Mouse (Mus musculus) lung, postnatal 0 days (tissue): ENCODE measurements around the gene Fgfr1op. TPM values are rescaled to one million over a fixed set of nuclear protein-coding genes. Genes with fewer than 3 reads are reported as not detected.

Experiments used
- ATAC-seq: fragments of 200-750 bp; cut with Nextera tagmentation; 2 replicates; pipeline ENCODE4 v1.8.0; 2017; ENCODE audit warnings: moderate library complexity
- DNase-seq: peaks from one replicate; pipeline ENCODE4 v3.0.0-alpha.2; 2016; ENCODE audit warnings: low spot score
- H3K27ac ChIP-seq: fragments of 300-500 bp; sonication (generic); 2 replicates; pipeline ENCODE4 v1.5.1; 2014; ENCODE audit warnings: antibody characterized with exemption, mild to moderate bottlenecking, low read length, mixed read lengths
- H3K27me3 ChIP-seq: fragments of 300-500 bp; sonication (generic); replicated peaks from 2 replicates; pipeline ENCODE4 v1.6.1; 2014; ENCODE audit warnings: low read length, mixed read lengths; ENCODE audit not compliant: insufficient read depth
- H3K36me3 ChIP-seq: fragments of 300-500 bp; sonication (generic); 2 replicates; pipeline ENCODE4 v1.6.1; 2014; ENCODE audit warnings: low read length, mixed read lengths; ENCODE audit not compliant: insufficient read depth
- H3K4me1 ChIP-seq: fragments of 300-500 bp; sonication (generic); 2 replicates; pipeline ENCODE4 v1.6.1; 2014; ENCODE audit warnings: antibody characterized with exemption, low read depth, low read length, mixed read lengths; ENCODE audit not compliant: insufficient read depth
- H3K4me2 ChIP-seq: fragments of 300-500 bp; sonication (generic); replicated peaks from 2 replicates; pipeline ENCODE4 v1.6.1; 2014; ENCODE audit warnings: low read depth, mild to moderate bottlenecking, low read length, moderate library complexity, mixed read lengths
- H3K4me3 ChIP-seq: fragments of 300-500 bp; sonication (generic); 2 replicates; pipeline ENCODE4 v1.5.1; 2014; ENCODE audit warnings: low read depth, low read length
- H3K9ac ChIP-seq: fragments of 300-500 bp; sonication (generic); replicated peaks from 2 replicates; pipeline ENCODE4 v1.6.1; 2014; ENCODE audit warnings: low read depth, mild to moderate bottlenecking
- H3K9me3 ChIP-seq: fragments of 300-500 bp; sonication (generic); 2 replicates; pipeline ENCODE4 v1.6.1; 2016; ENCODE audit warnings: low read length, mixed read lengths
- CTCF ChIP-seq: IDR thresholded peaks from 2 replicates; pipeline ENCODE4 v1.5.1; 2016; ENCODE audit warnings: antibody characterized with exemption, mild to moderate bottlenecking
- EP300 ChIP-seq: IDR thresholded peaks from 2 replicates; pipeline ENCODE4 v1.6.1; 2016; ENCODE audit warnings: antibody characterized with exemption, mild to moderate bottlenecking, control low read depth
- WGBS: fragments of 180-500 bp; shearing (Covaris S2); extraction: QIAGEN DNeasy Blood & Tissue Kit; methylation state at CpG from one replicate; pipeline ENCODE4 v1.1.7; 2014; 5-methylcytosine and 5-hydroxymethylcytosine counted together
- polyA plus RNA-seq: library from polyadenylated mRNA; unstranded; fragments of >200 nt; fragmentation: Nextera tagmentation; extraction: Ambion mirVana; gene quantifications from 2 replicates; pipeline ENCODE4 v1.2.1, GENCODE M21; 2015

Gene Fgfr1op
- polyA plus RNA-seq, 1 experiment from 2014 or later: 17.7 TPM

DNA sequence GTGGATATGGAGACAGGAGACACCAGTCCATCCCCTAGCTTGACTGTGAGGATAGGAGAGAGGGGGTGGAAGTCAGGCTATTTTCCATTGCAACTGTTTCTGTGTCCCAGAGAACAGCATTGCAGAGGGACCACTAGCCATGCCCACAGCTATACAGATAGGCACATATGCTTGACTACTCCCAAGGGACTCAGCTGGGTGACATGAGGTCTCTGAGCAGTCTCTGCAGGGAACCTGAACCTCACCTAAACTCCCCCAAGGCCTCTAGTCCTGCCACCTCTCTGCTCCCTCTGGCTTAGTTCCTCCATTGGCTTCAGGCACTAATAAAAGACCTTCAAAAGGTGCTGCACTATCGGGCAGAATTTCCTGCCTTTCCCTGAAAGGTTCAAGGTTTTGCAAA, 58.8 kb downstream of the Fgfr1op start:
- Histone ChIP-seq H3K9me3 (no peaks in the 10 kb centered on the region), H3K36me3 (no peaks in the 10 kb centered on the region), H3K4me2 (no peak overlapping the region), H3K9ac (no peak overlapping the region), H3K4me3 (no peak overlapping the region), H3K4me1 (no peaks in the 10 kb centered on the region), H3K27me3 (no peaks in the 10 kb centered on the region), H3K27ac (no peak overlapping the region)
- 65% methylated on average over 1 of the region's 1 CpGs for WGBS
- DNase-seq (no peak), ATAC-seq (no peak)
- no peak for TF ChIP-seq EP300

DNA sequence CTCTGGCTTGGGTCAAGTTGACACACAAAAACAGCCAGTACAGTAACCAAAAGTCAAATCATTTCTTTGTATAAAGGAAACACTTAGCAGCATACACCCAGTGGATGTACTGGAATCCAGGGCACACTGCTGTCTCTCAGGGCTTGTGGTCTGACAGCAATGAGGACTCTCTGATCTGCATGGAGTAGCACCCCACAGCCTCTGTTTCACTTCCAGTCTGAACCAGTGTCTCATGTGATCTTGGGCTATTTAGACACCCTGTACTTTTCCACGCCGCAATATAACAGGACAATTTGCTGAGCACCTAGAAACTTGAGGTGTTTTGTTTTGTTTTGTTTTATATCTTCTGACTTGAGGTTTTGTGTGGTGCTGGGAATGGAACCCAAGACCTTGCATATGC, 59.9 kb downstream of the Fgfr1op start:
- DNase-seq: no peak

DNA sequence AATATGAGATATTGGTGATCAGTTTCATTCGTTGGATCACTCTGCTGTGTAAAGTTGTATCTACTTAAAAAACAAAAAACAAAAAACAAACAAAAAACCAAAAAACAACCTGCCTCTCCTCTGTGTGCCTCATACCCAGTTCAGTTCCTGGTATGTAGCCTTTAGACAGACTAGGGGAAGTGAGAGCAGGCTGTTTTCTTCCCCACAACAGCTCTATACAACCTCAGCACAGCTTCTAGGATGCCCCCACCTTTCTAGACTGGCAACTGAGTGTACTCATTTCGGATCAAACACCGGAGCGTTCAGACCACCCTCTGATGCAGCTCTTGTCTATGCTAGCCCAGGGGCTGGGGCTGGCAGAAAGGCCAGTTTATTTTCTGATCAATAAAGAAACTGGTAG, 60.4 kb downstream of the Fgfr1op start:
- Histone ChIP-seq H3K27me3 (no peaks in the 10 kb centered on the region), H3K4me2 (no peak overlapping the region), H3K4me1 (no peaks in the 10 kb centered on the region), H3K4me3 (no peak overlapping the region), H3K27ac (no peak overlapping the region), H3K9ac (no peak overlapping the region), H3K36me3 (no peaks in the 10 kb centered on the region), H3K9me3 (no peaks in the 10 kb centered on the region)
- DNase-seq: no peak
- 66% methylated on average over 4 of the region's 4 CpGs for WGBS
- no peak for ATAC-seq
- TF ChIP-seq CTCF (no peak), EP300 (no peak)

More for the DNA sequence above, 59.9 kb downstream of the Fgfr1op start:
- WGBS: 86% methylated on average over 2 of the region's 2 CpGs
- no peak overlapping the region for H3K4me3 ChIP-seq
- H3K27ac ChIP-seq: no peak overlapping the region
- no peak overlapping the region for H3K4me2 ChIP-seq
- H3K9me3 ChIP-seq: no peaks in the 10 kb centered on the region
- H3K9ac ChIP-seq: no peak overlapping the region
- no peak for ATAC-seq
- H3K36me3 ChIP-seq: no peaks in the 10 kb centered on the region
- TF ChIP-seq CTCF (no peak), EP300 (no peak)
- no peaks in the 10 kb centered on the region for H3K4me1 ChIP-seq
- H3K27me3 ChIP-seq: no peaks in the 10 kb centered on the region

DNA sequence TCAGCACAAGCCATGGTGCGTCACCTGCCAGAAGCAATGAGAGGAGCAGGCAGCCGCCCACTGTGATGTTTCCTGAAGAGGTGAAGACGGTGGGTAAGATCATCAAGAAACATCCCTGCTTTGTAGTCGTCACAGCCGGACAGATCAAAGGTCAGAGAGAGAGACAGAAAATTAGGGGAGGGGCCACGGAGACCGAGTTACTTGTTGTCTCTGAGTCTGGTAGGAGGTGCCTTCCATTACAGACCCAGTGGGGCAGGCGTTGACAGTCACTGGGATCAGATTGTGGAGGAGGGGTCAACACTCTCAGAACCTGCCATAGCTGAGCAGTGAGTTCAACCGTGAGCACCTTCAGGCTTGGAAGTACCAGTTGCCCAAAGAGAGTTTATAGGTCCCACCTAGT, 63.3 kb downstream of the Fgfr1op start:
- no peaks in the 10 kb centered on the region for H3K4me1 ChIP-seq
- DNase-seq (no peak), ATAC-seq (no peak)
- no peak overlapping the region for H3K9ac ChIP-seq
- no peak overlapping the region for H3K27ac ChIP-seq
- WGBS: 43% methylated on average over 9 of the region's 9 CpGs
- no peaks in the 10 kb centered on the region for H3K36me3 ChIP-seq
- no peak overlapping the region for H3K4me2 ChIP-seq
- H3K4me3 ChIP-seq: no peak overlapping the region
- TF ChIP-seq EP300 (no peak), CTCF (no peak)
- no peaks in the 10 kb centered on the region for H3K9me3 ChIP-seq
- no peaks in the 10 kb centered on the region for H3K27me3 ChIP-seq

DNA sequence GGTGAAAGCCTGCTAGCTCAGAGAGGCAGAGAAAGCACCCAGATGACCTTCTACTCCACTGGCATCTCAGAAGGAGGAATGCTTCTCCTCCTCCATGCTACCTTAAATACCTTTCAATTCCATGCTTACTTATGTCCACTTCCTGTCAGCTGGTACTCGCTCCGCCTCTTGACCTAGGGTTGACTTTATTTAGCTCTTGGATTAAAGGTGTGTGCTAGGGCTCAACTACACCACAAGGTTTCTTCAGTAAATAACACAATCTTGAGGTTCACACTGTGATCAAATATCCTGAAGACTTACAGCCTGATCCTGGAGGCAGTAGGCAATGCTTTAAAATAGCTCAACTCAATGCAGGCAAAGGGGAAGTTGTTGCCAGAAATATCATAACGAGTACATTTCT, 64.3 kb downstream of the Fgfr1op start:
- 74% methylated on average over 3 of the region's 3 CpGs for WGBS
- H3K4me1 ChIP-seq: no peaks in the 10 kb centered on the region
- no peaks in the 10 kb centered on the region for H3K36me3 ChIP-seq
- H3K4me3 ChIP-seq: no peak overlapping the region
- H3K27me3 ChIP-seq: no peaks in the 10 kb centered on the region
- TF ChIP-seq CTCF (no peak), EP300 (no peak)
- no peak overlapping the region for H3K27ac ChIP-seq
- DNase-seq: no peak
- no peak overlapping the region for H3K4me2 ChIP-seq
- no peak overlapping the region for H3K9ac ChIP-seq
- H3K9me3 ChIP-seq: no peaks in the 10 kb centered on the region
- ATAC-seq: no peak

DNA sequence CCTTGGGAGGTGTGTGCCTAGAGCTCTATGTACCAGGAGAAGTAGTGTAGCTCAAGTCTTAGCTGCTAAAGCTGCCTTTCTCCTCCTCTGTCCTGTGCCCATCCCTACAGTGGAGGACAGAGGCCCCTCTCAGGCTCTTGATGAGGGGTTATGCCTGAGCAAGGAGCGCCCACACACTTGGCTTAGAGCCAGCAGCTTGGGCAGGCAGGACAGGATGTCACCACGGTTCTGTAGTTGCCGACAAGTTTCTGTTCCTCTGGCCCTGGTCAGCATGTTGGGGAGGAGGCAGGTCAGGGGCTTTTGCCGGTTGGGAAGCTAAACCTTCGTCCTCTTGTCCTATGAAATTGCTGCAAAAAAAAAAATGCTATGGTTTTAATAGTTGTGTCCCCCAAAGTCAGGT, 66.8 kb downstream of the Fgfr1op start:
- Histone ChIP-seq H3K4me3 (no peak overlapping the region), H3K4me1 (no peaks in the 10 kb centered on the region), H3K9ac (no peak overlapping the region), H3K27ac (no peak overlapping the region), H3K9me3 (no peaks in the 10 kb centered on the region), H3K36me3 (no peaks in the 10 kb centered on the region), H3K4me2 (no peak overlapping the region), H3K27me3 (no peaks in the 10 kb centered on the region)
- DNase-seq: no peak
- WGBS: 25% methylated on average over 5 of the region's 5 CpGs
- TF ChIP-seq CTCF (no peak), EP300 (no peak)
- no peak for ATAC-seq

DNA sequence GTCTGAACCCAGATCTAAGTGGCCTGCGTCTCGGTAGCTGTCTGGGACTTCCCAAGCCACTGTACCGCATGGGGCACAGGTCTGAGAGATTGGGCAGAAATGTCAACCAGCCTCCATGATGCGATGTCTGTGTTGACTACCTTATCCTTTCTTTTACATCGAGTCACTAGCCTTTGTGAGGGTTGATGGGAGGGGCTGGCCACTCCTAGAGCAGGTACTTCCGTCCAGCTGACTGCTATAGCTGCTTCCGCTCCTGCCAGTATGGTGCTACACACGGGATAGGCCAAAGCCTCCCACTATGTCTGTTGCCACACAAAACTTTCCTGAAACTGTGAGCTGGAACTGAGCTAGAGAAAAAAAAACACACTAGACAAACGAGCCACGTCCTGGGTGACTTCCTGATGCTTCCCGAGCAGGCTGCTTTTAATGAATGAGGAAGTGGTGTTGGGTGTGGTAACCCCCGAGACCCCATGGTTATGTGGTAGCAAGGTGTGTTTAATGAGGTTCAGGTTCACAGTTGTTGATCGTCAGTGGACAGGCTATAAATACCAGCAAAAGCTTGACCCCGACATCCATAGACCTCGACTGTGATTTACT, 68.4 kb downstream of the Fgfr1op start:
- no peaks in the 10 kb centered on the region for H3K27me3 ChIP-seq
- ATAC-seq (no peak), DNase-seq (peak; percentile 14)
- no peak overlapping the region for H3K9ac ChIP-seq
- WGBS: 52% methylated on average over 15 of the region's 15 CpGs
- H3K27ac ChIP-seq: no peak overlapping the region
- no peaks in the 10 kb centered on the region for H3K4me1 ChIP-seq
- no peaks in the 10 kb centered on the region for H3K36me3 ChIP-seq
- H3K9me3 ChIP-seq: no peaks in the 10 kb centered on the region
- no peak overlapping the region for H3K4me2 ChIP-seq
- no peak overlapping the region for H3K4me3 ChIP-seq
- TF ChIP-seq CTCF (no peak), EP300 (no peak)
